In the genomic region with DNA sequence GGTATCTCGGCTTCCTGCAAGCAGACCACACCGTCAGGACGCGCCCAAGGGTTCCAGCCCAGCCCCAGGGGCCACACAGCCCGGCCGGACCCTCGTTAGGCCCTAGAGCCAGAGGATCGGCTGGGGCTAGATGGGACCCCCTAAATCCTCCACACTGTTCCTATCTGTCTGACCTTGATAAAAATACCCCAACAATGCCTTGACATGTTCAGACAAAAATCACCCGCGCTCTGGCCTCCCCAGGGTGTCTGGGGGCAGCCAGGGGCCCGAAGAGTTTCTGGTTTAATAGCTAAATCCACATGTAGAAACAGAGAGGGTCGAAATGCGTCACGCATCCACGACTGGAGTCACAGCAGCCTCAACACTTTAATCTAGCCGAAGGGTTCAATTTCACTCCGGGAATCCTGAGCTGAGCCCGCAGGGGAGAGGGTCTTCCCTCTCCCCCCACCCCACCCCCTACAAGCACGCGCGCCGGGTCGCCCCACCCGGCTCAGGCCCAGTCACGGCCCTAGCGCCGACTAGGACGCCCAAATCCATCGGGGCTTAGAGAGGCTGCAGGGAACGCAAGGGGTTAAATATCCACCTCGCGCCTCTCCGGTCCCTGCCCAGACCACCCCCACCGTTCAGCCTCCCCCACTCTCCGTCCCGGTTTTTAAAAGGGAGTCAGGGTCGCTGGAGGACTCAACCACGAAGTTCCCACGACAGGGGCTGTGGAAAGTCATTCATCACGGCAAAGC, we compare ENCODE assay signal across 8 mouse cellular contexts. TPM values are rescaled to one million over a fixed set of nuclear protein-coding genes. Genes with fewer than 3 reads are reported as not detected.
DNase-seq lines count a peak whose midpoint lies in the region; ATAC-seq lines count a peak whose summit lies in the region.

No protein-coding gene starts in this region.

- H3K27me3 ChIP-seq in megakaryocyte, embryonic 14.5 days (replicated peaks) = peaks cover 98% of the 10 kb centered on the region
- H3K27me3 ChIP-seq in embryonic facial prominence, embryonic 15.5 days = peaks cover 52% of the 10 kb centered on the region
- peaks cover 7% of the 10 kb centered on the region for H3K27me3 ChIP-seq in intestine, embryonic 16.5 days (replicated peaks; ENCODE audit: control insufficient read depth, insufficient read depth, low read length)

- peak overlapping the region; percentile 72 for H3K9ac ChIP-seq in embryonic facial prominence, embryonic 15.5 days
- peak overlapping the region; percentile 91 for H3K9ac ChIP-seq in intestine, embryonic 16.5 days (ENCODE audit: low read depth, low read length)

- peak overlapping the region; percentile 93 for H3K4me2 ChIP-seq in embryonic facial prominence, embryonic 15.5 days (replicated peaks)
- peak overlapping the region; percentile 96 for H3K4me2 ChIP-seq in intestine, embryonic 16.5 days (ENCODE audit: low read depth, low read length)

- peak overlapping the region; percentile 91 for H3K4me3 ChIP-seq in megakaryocyte, embryonic 14.5 days (replicated peaks)
- H3K4me3 ChIP-seq in embryonic facial prominence, embryonic 15.5 days (replicated peaks) = peak overlapping the region; percentile 85
- H3K4me3 ChIP-seq in intestine, embryonic 16.5 days (ENCODE audit: low read length) = peak overlapping the region; percentile 87

- no peaks in the 10 kb centered on the region for H3K9me3 ChIP-seq in megakaryocyte, embryonic 14.5 days
- no peaks in the 10 kb centered on the region for H3K9me3 ChIP-seq in embryonic facial prominence, embryonic 15.5 days (replicated peaks)
- H3K9me3 ChIP-seq in intestine, embryonic 16.5 days (ENCODE audit: control insufficient read depth, low read length) = no peaks in the 10 kb centered on the region

- intact Hi-C loops in left cerebral cortex, postnatal 14 days (cut with DNase I) = loop anchor here (10.0 kb wide), 1 partner anchor 181 kb away; no protein-coding TSS in a partner anchor

- no peak for ATAC-seq in megakaryocyte, adult 5-6 weeks (ENCODE audit: poor library complexity, severe bottlenecking)
- ATAC-seq in embryonic facial prominence, embryonic 15.5 days (ENCODE audit: insufficient number of reproducible peaks, low FRiP score, low TSS enrichment, low read depth) = no peak
- no peak for ATAC-seq in intestine, embryonic 16.5 days
- no peak for ATAC-seq in erythroblast, adult 5-6 weeks (replicated peaks; ENCODE audit: low FRiP score, poor library complexity, severe bottlenecking)

- peak; percentile 57 for DNase-seq in neural tube, embryonic 10.5 days (ENCODE audit: extremely low spot score, low spot score)
- DNase-seq in cerebellum, adult 11 months = no peak
- DNase-seq in left cerebral cortex, postnatal 14 days (ENCODE audit: low spot score in 2 of 2) = no peak

- under 1% methylated on average over 40 of the region's 40 CpGs for WGBS in embryonic facial prominence, embryonic 15.5 days
- WGBS in intestine, embryonic 16.5 days = under 1% methylated on average over 40 of the region's 40 CpGs

- peaks cover 55% of the 10 kb centered on the region for H3K4me1 ChIP-seq in megakaryocyte, embryonic 14.5 days
- peaks cover 77% of the 10 kb centered on the region for H3K4me1 ChIP-seq in embryonic facial prominence, embryonic 15.5 days
- H3K4me1 ChIP-seq in intestine, embryonic 16.5 days (ENCODE audit: control insufficient read depth, insufficient read depth, low read length) = peaks cover 51% of the 10 kb centered on the region

- H3K36me3 ChIP-seq in megakaryocyte, embryonic 14.5 days (replicated peaks; ENCODE audit: low read length) = no peaks in the 10 kb centered on the region
- H3K36me3 ChIP-seq in embryonic facial prominence, embryonic 15.5 days = no peaks in the 10 kb centered on the region
- 0 out of 2 replicates have a peak, but pooled peaks cover 2% of the 10 kb centered on the region for H3K36me3 ChIP-seq in intestine, embryonic 16.5 days (ENCODE audit: control insufficient read depth, insufficient read depth, low read length)

- H3K27ac ChIP-seq in embryonic facial prominence, embryonic 15.5 days (replicated peaks) = peak overlapping the region; percentile 94; the same call in 1 of the 2 replicates
- H3K27ac ChIP-seq in intestine, embryonic 16.5 days (ENCODE audit: low read length) = peak overlapping the region; percentile 98

RNA-seq across cellular contexts. Expression of a gene that starts 3.6 kb away (rescaled TPM):
- 18.0 and 19.1 TPM in 2 replicates for polyA plus RNA-seq in megakaryocyte, embryonic 14.5 days (2012; ENCODE audit: insufficient read depth, low replicate concordance)
- 0.13 and 0.75 TPM in 2 replicates for total RNA-seq in megakaryocyte, adult 5-6 weeks (2015)
- 0.07 and 0.12 TPM in 2 replicates for total RNA-seq in megakaryocyte, adult 5-6 weeks (2017)
- polyA plus RNA-seq in embryonic facial prominence, embryonic 15.5 days (2015; fragmentation: Nextera tagmentation; extraction: Ambion mirVana) = 69.5 and 84.2 TPM in 2 replicates
- 47.1 and 47.3 TPM in 2 replicates for polyA plus RNA-seq in intestine, embryonic 16.5 days (2015; fragmentation: Nextera tagmentation; extraction: Ambion mirVana)
- total RNA-seq in erythroblast, adult 5-6 weeks (2015; ENCODE audit: low replicate concordance) = not detected in 2 replicates
- total RNA-seq in erythroblast, adult 5-6 weeks (2017; ENCODE audit: low replicate concordance) = not detected in 2 replicates
- 10 to 100 TPM; 52.1 to 57.9 TPM for total RNA-seq in left cerebral cortex, postnatal 14 days (2021)

Comparison
In these comparisons a context has a peak if more than half of its experiments do, and no peak if none do; other contexts are left out.
1. RNA of a gene that starts 3.6 kb away (total RNA-seq): 52.1 to 57.9 TPM in left cerebral cortex, postnatal 14 days; 0.07 to 0.75 TPM in megakaryocyte, adult 5-6 weeks and not detected in erythroblast, adult 5-6 weeks; every median in the first group is over 10 times any median in the second.
2. Peak in every context shown above with its lines, with median percentiles within 50 percentile points of each other: H3K4me3 ChIP-seq.